Mouse (Mus musculus) cerebellum, adult 2 months (tissue): Measurements from ENCODE around the gene Eya4.

Source experiments
- CTCF ChIP-seq: fragments of 200-500 bp; IDR thresholded peaks from 2 replicates; pipeline ENCODE4 v1.5.1; 2011; ENCODE audit warnings: low read depth, mild to moderate bottlenecking, control low read depth, low read length, moderate library complexity, borderline replicate concordance; ENCODE audit not compliant: insufficient read depth
- POLR2A ChIP-seq: fragments of 200-500 bp; IDR thresholded peaks from 2 replicates; pipeline ENCODE4 v1.6.1; 2011; ENCODE audit warnings: low read length, control low read depth, borderline replicate concordance; ENCODE audit not compliant: insufficient read depth

DNA sequence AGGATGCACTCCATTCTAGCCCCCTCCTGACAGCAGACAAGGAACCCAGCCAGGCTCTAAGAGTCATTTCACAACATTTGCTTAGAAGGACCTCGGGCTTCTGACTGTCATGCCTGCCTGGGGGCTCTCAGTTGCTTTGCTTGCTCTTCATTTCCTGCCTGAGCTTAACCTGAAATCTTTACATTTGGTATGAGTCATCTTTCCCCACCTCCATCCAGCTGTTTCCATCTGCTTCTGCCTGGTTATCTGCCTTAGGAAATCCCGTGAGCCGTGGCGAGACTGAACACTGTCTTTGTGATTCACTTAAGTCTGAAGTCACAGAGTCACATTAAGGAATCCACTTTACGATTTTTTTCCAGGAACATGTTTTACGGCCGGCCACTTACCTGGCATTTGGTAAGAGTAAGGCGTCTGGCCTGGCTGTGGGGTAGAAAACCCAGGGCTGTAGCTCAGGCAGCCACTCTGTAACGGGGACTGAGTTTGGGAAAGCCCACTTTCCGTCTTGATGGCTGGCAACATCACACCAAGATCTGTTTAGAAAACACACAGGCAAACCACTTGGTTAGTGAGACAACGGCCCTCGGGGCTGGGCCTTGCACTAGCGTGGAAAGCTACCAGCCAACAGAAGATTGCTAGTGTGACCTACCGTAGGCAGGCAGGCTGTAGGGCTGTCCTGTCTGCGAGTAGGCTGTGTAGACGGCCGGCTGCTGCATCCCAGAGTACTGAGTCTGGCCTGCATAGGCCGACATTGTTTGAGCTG is 193.5 kb downstream of the Eya4 start:
- TF ChIP-seq CTCF (no peak), POLR2A (no peak)
